Mouse (Mus musculus): ENCODE data around the gene Car6.

The Car6 gene

GRCm38 (mm10) chr4:150201232-150201631, at the start of gene Car6:
Gene Car6, minus strand, starts transcription at chr4:150201332.
- no peak for DNase-seq (ENCODE audit: low read depth, low spot score)

- DNase-seq (ENCODE audit: low read depth, low spot score) = no peak
These were observed 48.7 kb upstream of the Car6 start for GRCm38 (mm10) chr4:150249731-150250270.

- no peak for DNase-seq (ENCODE audit: low read depth, low spot score)
These were observed 47.8 kb upstream of the Car6 start for GRCm38 (mm10) chr4:150248917-150249316.

GRCm38 (mm10) chr4:150248009-150248408, 46.9 kb upstream of the Car6 start:
- peak; percentile 61 for DNase-seq (ENCODE audit: low read depth, low spot score)

- no peak for DNase-seq (ENCODE audit: low read depth, low spot score)
These were observed 44.7 kb upstream of the Car6 start for GRCm38 (mm10) chr4:150245876-150246275.

GRCm38 (mm10) chr4:150242745-150243144, 41.6 kb upstream of the Car6 start:
- DNase-seq (ENCODE audit: low read depth, low spot score) = no peak

- no peak for DNase-seq (ENCODE audit: low read depth, low spot score)
These were observed 40.6 kb upstream of the Car6 start for GRCm38 (mm10) chr4:150241708-150242107.

- DNase-seq (ENCODE audit: low read depth, low spot score) = no peak
These were observed 39.3 kb upstream of the Car6 start for GRCm38 (mm10) chr4:150240381-150240886.

GRCm38 (mm10) chr4:150239951-150240368, 38.8 kb upstream of the Car6 start:
- DNase-seq (ENCODE audit: low read depth, low spot score) = peak; percentile 97

GRCm38 (mm10) chr4:150239503-150239902, 38.4 kb upstream of the Car6 start:
- DNase-seq (ENCODE audit: low read depth, low spot score) = no peak

GRCm38 (mm10) chr4:150239087-150239480, 38.0 kb upstream of the Car6 start:
- no peak for DNase-seq (ENCODE audit: low read depth, low spot score)

- no peak for DNase-seq (ENCODE audit: low read depth, low spot score)
These were observed 37.4 kb upstream of the Car6 start for GRCm38 (mm10) chr4:150238433-150239086.

GRCm38 (mm10) chr4:150237636-150238361, 36.7 kb upstream of the Car6 start:
- no peak for DNase-seq (ENCODE audit: low read depth, low spot score)

- DNase-seq (ENCODE audit: low read depth, low spot score) = peak; percentile 95
These were observed 35.7 kb upstream of the Car6 start, which contains the start of gene Eno1 for GRCm38 (mm10) chr4:150236521-150237481. Gene Eno1, plus strand, starts transcription at chr4:150236721.

- DNase-seq (ENCODE audit: low read depth, low spot score) = no peak
These were observed 34.9 kb upstream of the Car6 start for GRCm38 (mm10) chr4:150236031-150236430.

GRCm38 (mm10) chr4:150235585-150235984, 34.5 kb upstream of the Car6 start:
- DNase-seq (ENCODE audit: low read depth, low spot score) = no peak

GRCm38 (mm10) chr4:150234599-150235327, 33.6 kb upstream of the Car6 start:
- DNase-seq (ENCODE audit: low read depth, low spot score) = no peak

- DNase-seq (ENCODE audit: low read depth, low spot score) = no peak
These were observed 30.7 kb upstream of the Car6 start for GRCm38 (mm10) chr4:150231871-150232270.

- no peak for DNase-seq (ENCODE audit: low read depth, low spot score)
These were observed 29.6 kb upstream of the Car6 start for GRCm38 (mm10) chr4:150230460-150231407.
